Mouse (Mus musculus): ENCODE measurements around the gene Suclg1. TPM values are rescaled to one million over a fixed set of nuclear protein-coding genes. Genes with fewer than 3 reads are reported as not detected.

Gene Suclg1
- polyA plus RNA-seq, 1 experiment from 2014 or later: 176 TPM

DNA sequence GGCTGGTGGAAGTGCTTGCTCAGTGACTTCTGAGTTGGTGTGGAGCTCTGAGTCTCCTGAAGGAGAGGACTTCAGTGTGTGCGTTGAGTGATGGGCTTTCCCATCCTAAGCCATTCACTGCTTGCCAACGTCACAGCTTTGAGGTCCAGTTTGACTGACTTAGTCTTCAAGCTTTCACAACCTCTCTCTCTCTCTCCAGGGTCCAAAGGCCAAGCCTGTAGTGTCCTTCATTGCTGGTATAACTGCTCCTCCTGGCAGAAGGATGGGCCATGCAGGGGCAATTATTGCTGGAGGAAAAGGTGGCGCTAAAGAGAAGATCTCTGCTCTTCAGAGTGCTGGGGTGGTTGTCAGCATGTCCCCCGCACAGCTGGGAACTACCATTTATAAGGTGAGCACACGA, 26.8 kb downstream of the Suclg1 start:
- ATAC-seq (ENCODE audit: insufficient number of reproducible peaks, low FRiP score, low TSS enrichment, low read depth): no peak
- DNase-seq (ENCODE audit: low spot score): no peak
- H3K4me2 ChIP-seq (ENCODE audit: low read depth, severe bottlenecking): no peak overlapping the region
- WGBS: 94% methylated on average over 5 of the region's 5 CpGs
- no peaks in the 10 kb centered on the region for H3K27me3 ChIP-seq (ENCODE audit: control insufficient read depth, insufficient read depth, low read length)
- no peaks in the 10 kb centered on the region for H3K9me3 ChIP-seq (ENCODE audit: control insufficient read depth, low read length)
- H3K36me3 ChIP-seq (ENCODE audit: control insufficient read depth, insufficient read depth, low read length): peaks cover 24% of the 10 kb centered on the region
- H3K27ac ChIP-seq (replicated peaks; ENCODE audit: low read depth, low read length): no peak overlapping the region
- H3K4me1 ChIP-seq (ENCODE audit: control insufficient read depth, insufficient read depth, low read length): no peaks in the 10 kb centered on the region
- H3K4me3 ChIP-seq (ENCODE audit: low read depth, low read length): no peak overlapping the region
- H3K9ac ChIP-seq (ENCODE audit: low read length): no peak overlapping the region

DNA sequence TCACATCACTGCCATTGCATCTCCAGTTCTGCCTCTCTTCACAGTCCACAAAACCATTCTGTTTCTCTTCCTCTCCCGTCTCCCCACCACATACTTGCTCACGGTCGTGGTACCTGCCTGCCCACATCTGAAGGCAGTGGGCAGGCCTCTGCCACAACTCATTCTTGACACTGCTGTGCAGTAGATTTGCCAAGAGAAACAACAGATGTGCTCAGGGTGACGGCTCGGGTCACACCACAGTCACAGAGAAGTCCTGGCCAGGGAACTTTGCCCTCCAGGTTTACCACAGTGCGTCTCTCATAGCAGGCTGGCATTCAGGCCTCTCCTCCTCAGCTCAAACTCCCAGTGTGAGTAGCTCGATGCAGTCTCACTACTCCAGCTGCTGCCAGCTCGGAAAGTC, 31.5 kb downstream of the Suclg1 start:
- no peaks in the 10 kb centered on the region for H3K9me3 ChIP-seq (ENCODE audit: control insufficient read depth, low read length)
- H3K9ac ChIP-seq (ENCODE audit: low read length): no peak overlapping the region
- no peaks in the 10 kb centered on the region for H3K27me3 ChIP-seq (ENCODE audit: control insufficient read depth, insufficient read depth, low read length)
- no peak overlapping the region for H3K4me2 ChIP-seq (ENCODE audit: low read depth, severe bottlenecking)
- no peak for DNase-seq (ENCODE audit: low spot score)
- peaks cover 11% of the 10 kb centered on the region for H3K36me3 ChIP-seq (ENCODE audit: control insufficient read depth, insufficient read depth, low read length)
- no peak for ATAC-seq (ENCODE audit: insufficient number of reproducible peaks, low FRiP score, low TSS enrichment, low read depth)
- no peaks in the 10 kb centered on the region for H3K4me1 ChIP-seq (ENCODE audit: control insufficient read depth, insufficient read depth, low read length)
- H3K4me3 ChIP-seq (ENCODE audit: low read depth, low read length): no peak overlapping the region
- no peak overlapping the region for H3K27ac ChIP-seq (replicated peaks; ENCODE audit: low read depth, low read length)
- 62% methylated on average over 8 of the region's 8 CpGs for WGBS

DNA sequence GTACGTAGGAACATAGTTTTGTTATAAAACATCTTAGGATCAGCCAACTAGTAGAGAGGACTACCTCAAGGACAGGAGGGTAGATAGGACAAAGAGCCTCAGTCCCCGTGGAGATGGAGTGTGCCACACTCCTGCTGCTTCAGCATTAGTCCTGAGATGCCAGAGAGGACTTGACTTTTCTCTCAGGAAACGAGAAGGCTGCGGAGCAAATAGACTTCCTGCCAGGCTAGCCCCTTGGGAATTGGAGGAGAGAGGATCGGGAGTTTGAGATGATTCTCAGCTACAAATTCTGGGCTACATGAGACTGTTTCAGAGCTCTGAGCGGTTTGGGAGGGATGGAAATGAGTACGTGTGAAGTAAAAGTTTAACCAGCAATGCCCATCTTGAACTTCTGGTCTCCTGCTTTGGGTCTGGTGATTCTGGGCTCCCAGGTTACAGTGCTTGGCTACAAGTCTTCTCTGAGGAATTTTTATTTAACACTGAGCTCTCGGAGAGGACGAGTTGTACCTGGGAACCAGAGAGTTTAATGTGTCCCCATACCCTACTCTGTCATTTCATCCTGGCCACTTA, 32.4 kb downstream of the Suclg1 start:
- DNase-seq (ENCODE audit: low spot score) (no peak), ATAC-seq (ENCODE audit: insufficient number of reproducible peaks, low FRiP score, low TSS enrichment, low read depth) (no peak)
- Histone ChIP-seq H3K27me3 (ENCODE audit: control insufficient read depth, insufficient read depth, low read length) (no peaks in the 10 kb centered on the region), H3K4me3 (ENCODE audit: low read depth, low read length) (no peak overlapping the region), H3K9ac (ENCODE audit: low read length) (no peak overlapping the region), H3K27ac (replicated peaks; ENCODE audit: low read depth, low read length) (no peak overlapping the region), H3K4me1 (ENCODE audit: control insufficient read depth, insufficient read depth, low read length) (no peaks in the 10 kb centered on the region), H3K9me3 (ENCODE audit: control insufficient read depth, low read length) (no peaks in the 10 kb centered on the region), H3K4me2 (ENCODE audit: low read depth, severe bottlenecking) (no peak overlapping the region), H3K36me3 (ENCODE audit: control insufficient read depth, insufficient read depth, low read length) (peaks cover 3% of the 10 kb centered on the region; the same call in 1 of the 2 replicates)
- WGBS: 82% methylated on average over 9 of the region's 9 CpGs

GRCm38 (mm10) chr6:73286326-73286725, 38.1 kb downstream of the Suclg1 start:
- no peaks in the 10 kb centered on the region for H3K36me3 ChIP-seq (ENCODE audit: control insufficient read depth, insufficient read depth, low read length)
- ATAC-seq (ENCODE audit: insufficient number of reproducible peaks, low FRiP score, low TSS enrichment, low read depth) (no peak), DNase-seq (ENCODE audit: low spot score) (no peak)
- no peaks in the 10 kb centered on the region for H3K4me1 ChIP-seq (ENCODE audit: control insufficient read depth, insufficient read depth, low read length)
- no peak overlapping the region for H3K27ac ChIP-seq (replicated peaks; ENCODE audit: low read depth, low read length)
- no peaks in the 10 kb centered on the region for H3K9me3 ChIP-seq (ENCODE audit: control insufficient read depth, low read length)
- WGBS: 100% methylated on average over 2 of the region's 2 CpGs
- H3K4me2 ChIP-seq (ENCODE audit: low read depth, severe bottlenecking): no peak overlapping the region
- H3K9ac ChIP-seq (ENCODE audit: low read length): no peak overlapping the region
- no peaks in the 10 kb centered on the region for H3K27me3 ChIP-seq (ENCODE audit: control insufficient read depth, insufficient read depth, low read length)
- no peak overlapping the region for H3K4me3 ChIP-seq (ENCODE audit: low read depth, low read length)

GRCm38 (mm10) chr6:73306837-73307236, 58.7 kb downstream of the Suclg1 start:
- H3K9me3 ChIP-seq (ENCODE audit: control insufficient read depth, low read length): no peaks in the 10 kb centered on the region
- no peaks in the 10 kb centered on the region for H3K4me1 ChIP-seq (ENCODE audit: control insufficient read depth, insufficient read depth, low read length)
- H3K27ac ChIP-seq (replicated peaks; ENCODE audit: low read depth, low read length): no peak overlapping the region
- H3K4me2 ChIP-seq (ENCODE audit: low read depth, severe bottlenecking): no peak overlapping the region
- WGBS: 67% methylated on average over 6 of the region's 6 CpGs
- ATAC-seq (ENCODE audit: insufficient number of reproducible peaks, low FRiP score, low TSS enrichment, low read depth) (no peak), DNase-seq (ENCODE audit: low spot score) (no peak)
- no peak overlapping the region for H3K9ac ChIP-seq (ENCODE audit: low read length)
- H3K36me3 ChIP-seq (ENCODE audit: control insufficient read depth, insufficient read depth, low read length): no peaks in the 10 kb centered on the region
- no peaks in the 10 kb centered on the region for H3K27me3 ChIP-seq (ENCODE audit: control insufficient read depth, insufficient read depth, low read length)
- H3K4me3 ChIP-seq (ENCODE audit: low read depth, low read length): no peak overlapping the region

- Histone ChIP-seq H3K9ac (ENCODE audit: low read length) (no peak overlapping the region), H3K27me3 (ENCODE audit: control insufficient read depth, insufficient read depth, low read length) (no peaks in the 10 kb centered on the region), H3K4me1 (ENCODE audit: control insufficient read depth, insufficient read depth, low read length) (no peaks in the 10 kb centered on the region), H3K4me2 (ENCODE audit: low read depth, severe bottlenecking) (no peak overlapping the region), H3K4me3 (ENCODE audit: low read depth, low read length) (no peak overlapping the region), H3K36me3 (ENCODE audit: control insufficient read depth, insufficient read depth, low read length) (no peaks in the 10 kb centered on the region), H3K9me3 (ENCODE audit: control insufficient read depth, low read length) (no peaks in the 10 kb centered on the region), H3K27ac (replicated peaks; ENCODE audit: low read depth, low read length) (no peak overlapping the region)
- WGBS: 87% methylated on average over 10 of the region's 10 CpGs
- no peak for DNase-seq (ENCODE audit: low spot score)
- ATAC-seq (ENCODE audit: insufficient number of reproducible peaks, low FRiP score, low TSS enrichment, low read depth): no peak
Observed at GRCm38 (mm10) chr6:73308685-73309520, 60.7 kb downstream of the Suclg1 start.

GRCm38 (mm10) chr6:73311335-73311734, 63.2 kb downstream of the Suclg1 start:
- no peak overlapping the region for H3K4me3 ChIP-seq (ENCODE audit: low read depth, low read length)
- DNase-seq (ENCODE audit: low spot score) (no peak), ATAC-seq (ENCODE audit: insufficient number of reproducible peaks, low FRiP score, low TSS enrichment, low read depth) (no peak)
- H3K4me2 ChIP-seq (ENCODE audit: low read depth, severe bottlenecking): no peak overlapping the region
- no peak overlapping the region for H3K27ac ChIP-seq (replicated peaks; ENCODE audit: low read depth, low read length)
- H3K9me3 ChIP-seq (ENCODE audit: control insufficient read depth, low read length): no peaks in the 10 kb centered on the region
- H3K9ac ChIP-seq (ENCODE audit: low read length): no peak overlapping the region
- H3K27me3 ChIP-seq (ENCODE audit: control insufficient read depth, insufficient read depth, low read length): no peaks in the 10 kb centered on the region
- H3K4me1 ChIP-seq (ENCODE audit: control insufficient read depth, insufficient read depth, low read length): no peaks in the 10 kb centered on the region
- H3K36me3 ChIP-seq (ENCODE audit: control insufficient read depth, insufficient read depth, low read length): no peaks in the 10 kb centered on the region
- whole genome bisulfite sequencing: 77% methylated on average over 6 of the region's 6 CpGs

DNA sequence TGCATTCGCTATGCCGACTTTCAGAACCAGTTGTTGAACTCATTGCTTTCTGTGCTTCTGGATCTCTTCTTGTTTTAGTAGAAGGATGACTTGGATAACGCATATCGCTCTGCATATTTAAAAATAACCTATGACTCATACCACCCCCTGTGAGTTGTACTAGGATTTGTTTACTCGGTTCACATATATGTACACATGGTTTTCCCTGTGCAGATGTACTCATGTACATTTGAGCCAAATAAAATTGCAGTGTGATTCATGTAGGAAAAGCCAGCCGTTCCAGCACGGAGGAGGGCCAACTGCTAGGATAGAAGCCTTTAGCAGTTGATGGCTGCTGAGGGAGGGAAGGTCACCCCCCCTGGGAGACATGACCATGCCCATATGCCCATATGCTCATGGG, 63.6 kb downstream of the Suclg1 start:
- H3K9ac ChIP-seq (ENCODE audit: low read length): no peak overlapping the region
- H3K4me3 ChIP-seq (ENCODE audit: low read depth, low read length): no peak overlapping the region
- WGBS: 93% methylated on average over 7 of the region's 7 CpGs
- no peaks in the 10 kb centered on the region for H3K9me3 ChIP-seq (ENCODE audit: control insufficient read depth, low read length)
- no peaks in the 10 kb centered on the region for H3K4me1 ChIP-seq (ENCODE audit: control insufficient read depth, insufficient read depth, low read length)
- no peaks in the 10 kb centered on the region for H3K27me3 ChIP-seq (ENCODE audit: control insufficient read depth, insufficient read depth, low read length)
- H3K4me2 ChIP-seq (ENCODE audit: low read depth, severe bottlenecking): no peak overlapping the region
- no peaks in the 10 kb centered on the region for H3K36me3 ChIP-seq (ENCODE audit: control insufficient read depth, insufficient read depth, low read length)
- H3K27ac ChIP-seq (replicated peaks; ENCODE audit: low read depth, low read length): no peak overlapping the region
- DNase-seq (ENCODE audit: low spot score) (no peak), ATAC-seq (ENCODE audit: insufficient number of reproducible peaks, low FRiP score, low TSS enrichment, low read depth) (no peak)
